Mouse (Mus musculus) thymus, postnatal 10 days (tissue): ENCODE measurements around the gene Zfp541.
A peak's percentile ranks its signal among the peaks of the same experiment; 100 is the strongest.

Experiments
- DNase-seq, 2 experiments: peaks; one replicate each; pipeline ENCODE4 v3.0.0; 2021; ENCODE audit warnings: low spot score in 2 of 2

Gene Zfp541

GRCm38 (mm10) chr7:16080581-16080980 lies 19.0 kb downstream of the Zfp541 start:
- DNase-seq = no peak

GRCm38 (mm10) chr7:16083361-16083760 lies 21.7 kb downstream of the Zfp541 start:
- DNase-seq = no peak

GRCm38 (mm10) chr7:16087587-16087986 lies 26.0 kb downstream of the Zfp541 start:
- DNase-seq = no peak

GRCm38 (mm10) chr7:16094592-16094991 lies 33.0 kb downstream of the Zfp541 start:
- DNase-seq = no peak

GRCm38 (mm10) chr7:16098021-16099017 lies 36.7 kb downstream of the Zfp541 start, which contains the start of gene Napa:
TSS of gene Napa (plus strand) at chr7:16098458.
- DNase-seq = peak; percentile 97 to 98

GRCm38 (mm10) chr7:16099901-16100300 lies 38.3 kb downstream of the Zfp541 start:
- DNase-seq = no peak

- no peak for DNase-seq
These were observed 39.5 kb downstream of the Zfp541 start for GRCm38 (mm10) chr7:16101081-16101480.

GRCm38 (mm10) chr7:16101726-16102475 lies 40.3 kb downstream of the Zfp541 start:
- DNase-seq = no peak

- no peak for DNase-seq
These were observed 41.1 kb downstream of the Zfp541 start for GRCm38 (mm10) chr7:16102686-16103226.

- DNase-seq = no peak
These were observed 42.1 kb downstream of the Zfp541 start for GRCm38 (mm10) chr7:16103760-16104159.

- no peak for DNase-seq
These were observed 43.2 kb downstream of the Zfp541 start for GRCm38 (mm10) chr7:16104611-16105388.

GRCm38 (mm10) chr7:16108886-16109542 lies 47.4 kb downstream of the Zfp541 start:
- DNase-seq = no peak

GRCm38 (mm10) chr7:16110158-16110557 lies 48.5 kb downstream of the Zfp541 start:
- DNase-seq = no peak

GRCm38 (mm10) chr7:16111284-16112090 lies 49.9 kb downstream of the Zfp541 start:
- DNase-seq = no peak

GRCm38 (mm10) chr7:16116418-16116817 lies 54.8 kb downstream of the Zfp541 start:
- DNase-seq = no peak

- no peak for DNase-seq
These were observed 55.5 kb downstream of the Zfp541 start for GRCm38 (mm10) chr7:16117100-16117499.

GRCm38 (mm10) chr7:16119569-16120261 lies 58.1 kb downstream of the Zfp541 start, which contains the start of gene Kptn:
TSS of gene Kptn (plus strand) at chr7:16119895.
- peak; percentile 83 to 90 for DNase-seq

GRCm38 (mm10) chr7:16120262-16120600 lies 58.6 kb downstream of the Zfp541 start:
- no peak for DNase-seq

GRCm38 (mm10) chr7:16125829-16126228 lies 64.2 kb downstream of the Zfp541 start:
- no peak for DNase-seq
